Mouse (Mus musculus) hindbrain, postnatal 0 days (tissue): ENCODE measurements at regions not wholly inside any gene's neighbourhood (a gene's known extent, or its start where the extent isn't known, plus 50 kb on each side); places are given as distances from the start of the nearest gene placed in this dataset.
A peak's percentile ranks its signal among the peaks of the same experiment; 100 is the strongest.

Source experiments
- ATAC-seq: fragments of 200-750 bp; cut with Nextera tagmentation; 2 replicates; pipeline ENCODE4 v1.8.0; 2017; ENCODE audit warnings: mild to moderate bottlenecking, moderate TSS enrichment, moderate library complexity
- DNase-seq: peaks from one replicate; pipeline ENCODE4 v3.0.0-alpha.2; 2015; ENCODE audit warnings: low spot score
- H3K27ac ChIP-seq: fragments of 300-500 bp; sonication (generic); 2 replicates; pipeline ENCODE4 v1.5.1; 2014; ENCODE audit warnings: mild to moderate bottlenecking
- H3K27me3 ChIP-seq: fragments of 300-500 bp; sonication (generic); 2 replicates; pipeline ENCODE4 v1.6.1; 2014; ENCODE audit warnings: low read length, mixed read lengths; ENCODE audit not compliant: insufficient read depth
- H3K36me3 ChIP-seq: fragments of 300-500 bp; sonication (generic); 2 replicates; pipeline ENCODE4 v1.6.1; 2014; ENCODE audit warnings: low read length, mixed read lengths; ENCODE audit not compliant: insufficient read depth
- H3K4me1 ChIP-seq: fragments of 300-500 bp; sonication (generic); 2 replicates; pipeline ENCODE4 v1.6.1; 2014; ENCODE audit warnings: antibody characterized with exemption, low read length, mixed read lengths; ENCODE audit not compliant: insufficient read depth
- H3K4me2 ChIP-seq: fragments of 300-500 bp; sonication (generic); 2 replicates; pipeline ENCODE4 v1.6.1; 2014; ENCODE audit warnings: low read depth, mild to moderate bottlenecking, low read length, moderate library complexity, mixed read lengths
- H3K4me3 ChIP-seq: fragments of 300-500 bp; sonication (generic); 2 replicates; pipeline ENCODE4 v1.5.1; 2014; ENCODE audit warnings: low read length
- H3K9ac ChIP-seq: fragments of 300-500 bp; sonication (generic); replicated peaks from 2 replicates; pipeline ENCODE4 v1.6.1; 2014; ENCODE audit warnings: mild to moderate bottlenecking, low read length, moderate library complexity, mixed read lengths
- H3K9me3 ChIP-seq: fragments of 300-500 bp; sonication (generic); 2 replicates; pipeline ENCODE4 v1.6.1; 2016; ENCODE audit warnings: low read length, mixed read lengths
- CTCF ChIP-seq: IDR thresholded peaks from 2 replicates; pipeline ENCODE4 v1.5.1; 2016; ENCODE audit warnings: antibody characterized with exemption, control low read depth, low read depth
- WGBS: fragments of 180-500 bp; shearing (Covaris S2); extraction: QIAGEN DNeasy Blood & Tissue Kit; methylation state at CpG from one replicate; pipeline ENCODE4 v1.1.7; 2014; 5-methylcytosine and 5-hydroxymethylcytosine counted together

DNA sequence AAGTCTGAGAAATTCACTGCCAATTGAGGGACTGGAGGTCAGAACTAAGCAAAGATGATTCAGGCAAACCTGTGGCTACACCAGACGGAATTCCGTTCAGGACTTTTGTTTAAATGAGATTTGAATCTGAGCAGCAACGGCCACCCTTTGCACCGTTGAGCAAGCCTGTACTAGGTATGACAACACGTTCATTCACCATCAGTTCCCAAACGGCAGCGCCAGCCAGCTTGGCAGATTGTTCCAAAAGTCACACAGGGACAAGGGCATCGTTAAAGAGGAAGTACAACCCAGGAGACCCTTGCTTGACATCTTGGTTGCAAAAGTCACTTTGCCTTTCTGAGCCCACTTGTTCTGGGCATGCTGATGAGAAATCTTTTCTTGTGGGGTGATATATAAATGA is 233.5 kb downstream of the Foxo1 start:
- Histone ChIP-seq H3K27ac (no peak overlapping the region), H3K4me1 (no peaks in the 10 kb centered on the region), H3K9me3 (no peaks in the 10 kb centered on the region), H3K27me3 (no peaks in the 10 kb centered on the region), H3K36me3 (no peaks in the 10 kb centered on the region), H3K9ac (no peak overlapping the region), H3K4me2 (no peak overlapping the region), H3K4me3 (no peak overlapping the region)
- DNase-seq (no peak), ATAC-seq (no peak)
- no peak for TF ChIP-seq CTCF
- 79% methylated on average over 8 of the region's 8 CpGs for WGBS

DNA sequence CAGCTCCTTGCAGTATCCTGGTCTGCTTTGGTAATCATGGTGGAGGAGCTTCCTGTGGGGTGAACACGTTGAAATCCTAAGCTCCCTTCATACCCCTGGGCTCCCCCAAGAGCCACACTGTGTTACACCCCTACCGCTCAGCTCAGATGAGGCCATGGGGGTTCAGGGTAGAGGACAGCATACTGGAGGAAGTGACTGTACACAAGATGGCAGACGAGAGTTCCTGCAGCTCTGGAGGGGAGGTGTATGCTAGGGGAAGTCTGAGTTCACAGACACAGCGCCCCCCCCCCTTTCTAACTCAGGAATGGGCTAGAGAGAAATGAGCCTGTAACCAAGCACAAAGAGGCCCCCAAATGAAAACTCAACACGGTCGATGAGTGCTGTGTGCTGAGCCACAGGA is 231.9 kb downstream of the Foxo1 start:
- ATAC-seq (no peak), DNase-seq (no peak)
- Histone ChIP-seq H3K4me3 (no peak overlapping the region), H3K4me1 (no peaks in the 10 kb centered on the region), H3K9me3 (no peaks in the 10 kb centered on the region), H3K4me2 (no peak overlapping the region), H3K9ac (no peak overlapping the region), H3K27ac (no peak overlapping the region), H3K36me3 (no peaks in the 10 kb centered on the region), H3K27me3 (no peaks in the 10 kb centered on the region)
- WGBS, result 79% methylated on average over 6 of the region's 6 CpGs
- TF ChIP-seq CTCF, result no peak

DNA sequence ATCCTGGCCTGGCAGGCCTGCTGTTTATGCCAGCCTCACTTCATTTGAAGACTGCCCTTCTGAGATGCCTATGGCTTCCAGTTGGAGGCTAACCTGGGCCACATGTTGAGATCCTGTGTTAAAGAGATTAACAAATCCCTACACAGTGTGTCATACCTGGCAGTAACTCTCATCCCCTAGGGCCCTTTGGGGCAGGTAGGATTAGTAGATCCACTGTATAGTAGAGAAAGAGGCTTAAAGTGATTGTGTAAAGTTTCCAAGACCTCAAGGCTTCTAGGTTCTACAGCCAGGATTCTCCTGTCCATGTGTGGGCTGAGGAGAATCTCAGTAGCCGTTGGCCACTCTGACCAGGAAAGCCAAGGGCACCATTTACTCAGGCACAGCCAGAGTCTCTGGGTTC is 231.4 kb downstream of the Foxo1 start:
- Histone ChIP-seq H3K27me3 (no peaks in the 10 kb centered on the region), H3K4me3 (no peak overlapping the region), H3K4me2 (no peak overlapping the region), H3K9me3 (no peaks in the 10 kb centered on the region), H3K36me3 (no peaks in the 10 kb centered on the region), H3K4me1 (no peaks in the 10 kb centered on the region), H3K9ac (no peak overlapping the region), H3K27ac (no peak overlapping the region)
- ATAC-seq (no peak), DNase-seq (no peak)
- 86% methylated on average over 1 of the region's 1 CpGs for WGBS
- TF ChIP-seq CTCF, result no peak

DNA sequence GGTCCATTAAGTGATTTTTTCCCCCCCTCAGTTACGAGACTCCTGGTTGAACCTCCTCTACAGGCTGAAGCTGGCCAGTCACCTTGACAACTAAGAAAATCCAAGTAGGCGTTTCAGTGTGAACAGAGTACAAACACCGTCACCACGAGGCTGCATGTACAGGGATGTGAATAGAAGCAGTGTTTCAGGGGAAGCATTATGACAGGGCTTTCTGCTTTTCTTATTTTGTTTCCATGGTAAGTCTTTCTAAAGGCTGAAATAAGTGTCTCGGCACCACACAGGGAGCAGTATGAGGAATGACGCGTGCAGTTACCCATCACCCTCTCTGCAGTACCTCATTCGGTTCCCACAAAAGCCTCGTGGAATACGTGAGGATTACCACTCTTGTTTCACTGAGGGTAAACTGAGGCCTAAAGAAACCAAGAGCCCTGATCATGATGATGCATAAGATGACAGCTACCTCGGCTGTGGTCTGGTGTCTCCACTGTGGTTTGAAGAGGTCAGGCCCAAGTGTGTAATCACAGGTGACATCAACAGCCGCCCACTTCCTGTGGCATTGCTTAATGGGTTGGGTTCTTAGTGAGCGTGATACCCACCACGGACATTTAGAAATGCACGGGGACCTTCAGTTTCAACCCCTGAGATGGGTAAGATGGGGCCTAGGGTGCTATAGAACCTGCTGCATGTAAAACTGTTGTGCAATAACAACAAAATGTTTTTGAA is 230.5 kb downstream of the Foxo1 start:
- H3K4me3 ChIP-seq, result no peak overlapping the region

DNA sequence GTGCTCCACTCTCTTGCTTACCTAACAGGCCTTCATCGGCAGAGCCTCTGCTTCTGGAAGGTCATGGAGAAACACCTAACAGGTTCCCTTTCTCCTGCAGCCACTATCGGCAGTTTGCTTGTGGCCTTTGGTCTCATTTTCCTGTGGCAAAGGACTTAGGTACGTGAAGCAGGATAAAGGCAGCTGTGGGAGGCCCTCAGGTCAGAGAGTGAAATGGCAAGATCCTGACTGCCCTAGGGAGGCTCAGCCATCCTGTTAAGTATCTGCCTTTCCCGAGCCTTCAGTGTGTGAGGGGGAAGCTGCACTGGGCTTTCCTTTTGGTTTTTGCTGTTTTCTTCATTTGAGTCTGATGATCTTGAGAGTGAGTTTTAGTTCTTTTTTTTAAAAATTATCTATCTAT is 228.8 kb downstream of the Foxo1 start:
- Histone ChIP-seq H3K4me1 (no peaks in the 10 kb centered on the region), H3K27ac (no peak overlapping the region), H3K4me3 (no peak overlapping the region), H3K9ac (no peak overlapping the region), H3K4me2 (no peak overlapping the region), H3K9me3 (no peaks in the 10 kb centered on the region), H3K27me3 (no peaks in the 10 kb centered on the region), H3K36me3 (no peaks in the 10 kb centered on the region)
- DNase-seq (no peak), ATAC-seq (no peak)
- TF ChIP-seq CTCF, result no peak
- 78% methylated on average over 4 of the region's 4 CpGs for WGBS

More for the DNA sequence above, 230.5 kb downstream of the Foxo1 start:
- 72% methylated on average over 15 of the region's 15 CpGs for WGBS
- no peak overlapping the region for H3K4me2 ChIP-seq
- no peak overlapping the region for H3K27ac ChIP-seq
- no peaks in the 10 kb centered on the region for H3K36me3 ChIP-seq
- no peaks in the 10 kb centered on the region for H3K9me3 ChIP-seq
- no peak overlapping the region for H3K9ac ChIP-seq
- H3K4me1 ChIP-seq, result no peaks in the 10 kb centered on the region
- TF ChIP-seq CTCF, result no peak
- DNase-seq (peak; percentile 8), ATAC-seq (peak; percentile 32; the same call in 1 of the 2 replicates)
- H3K27me3 ChIP-seq, result no peaks in the 10 kb centered on the region

DNA sequence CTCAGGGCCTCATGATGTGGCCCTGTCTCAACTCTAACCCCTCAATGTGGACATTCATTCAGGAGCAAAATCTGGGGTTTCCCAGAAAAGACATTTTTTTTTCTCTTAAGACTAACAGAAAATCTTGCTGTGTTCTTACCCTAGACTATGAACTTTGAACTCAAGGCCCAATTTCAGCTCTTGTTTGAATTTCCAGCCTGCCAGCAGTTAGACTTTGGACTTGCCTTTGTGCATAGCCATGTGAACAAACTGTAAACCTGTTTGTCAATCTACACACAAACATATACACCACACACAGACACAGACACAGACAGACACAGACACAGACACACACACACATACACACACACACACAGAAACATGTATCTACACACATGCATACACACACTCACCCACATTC is 227.3 kb downstream of the Foxo1 start:
- no peaks in the 10 kb centered on the region for H3K36me3 ChIP-seq
- H3K27me3 ChIP-seq, result no peaks in the 10 kb centered on the region
- no peak for TF ChIP-seq CTCF
- no peaks in the 10 kb centered on the region for H3K4me1 ChIP-seq
- no peak overlapping the region for H3K4me3 ChIP-seq
- no peaks in the 10 kb centered on the region for H3K9me3 ChIP-seq
- ATAC-seq, result no peak
- no peak overlapping the region for H3K4me2 ChIP-seq
- no peak overlapping the region for H3K27ac ChIP-seq
- no peak for DNase-seq
- no peak overlapping the region for H3K9ac ChIP-seq

DNA sequence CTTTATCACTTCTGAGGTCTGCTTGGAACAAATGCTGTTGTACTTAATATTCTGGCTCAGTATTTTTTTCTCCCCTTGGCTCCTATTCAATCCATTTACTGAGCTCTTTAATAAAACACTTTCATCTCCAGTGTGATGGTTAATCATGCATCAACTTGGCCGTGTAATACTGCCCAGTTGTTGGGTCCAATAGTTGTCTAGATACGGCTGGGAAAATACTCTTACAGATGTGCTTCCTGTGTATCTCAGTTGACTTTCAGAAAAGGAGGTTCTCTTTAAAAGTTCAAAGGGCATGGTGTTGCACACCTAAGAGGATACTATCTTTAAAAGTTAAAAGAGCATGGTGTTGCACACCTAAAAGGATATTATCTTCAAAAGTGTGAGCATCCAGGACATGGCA is 226.8 kb downstream of the Foxo1 start:
- TF ChIP-seq CTCF, result no peak
- ATAC-seq (no peak), DNase-seq (no peak)
- Histone ChIP-seq H3K36me3 (no peaks in the 10 kb centered on the region), H3K4me2 (no peak overlapping the region), H3K27ac (no peak overlapping the region), H3K9me3 (no peaks in the 10 kb centered on the region), H3K4me1 (no peaks in the 10 kb centered on the region), H3K9ac (no peak overlapping the region), H3K27me3 (no peaks in the 10 kb centered on the region), H3K4me3 (no peak overlapping the region)
- 46% methylated on average over 2 of the region's 2 CpGs for WGBS
